Mouse (Mus musculus) spleen, adult 12 weeks (tissue): ENCODE data around the gene Akt2.

Source experiments
- DNase-seq: peaks from one replicate; pipeline ENCODE4 v3.0.0; 2022; ENCODE audit warnings: low spot score

Akt2 gene

GRCm38 (mm10) chr7:27658712-27659663 is 67.6 kb downstream of the Akt2 start:
- DNase-seq: no peak

GRCm38 (mm10) chr7:27662038-27662437 is 70.7 kb downstream of the Akt2 start:
- DNase-seq: no peak

DNA sequence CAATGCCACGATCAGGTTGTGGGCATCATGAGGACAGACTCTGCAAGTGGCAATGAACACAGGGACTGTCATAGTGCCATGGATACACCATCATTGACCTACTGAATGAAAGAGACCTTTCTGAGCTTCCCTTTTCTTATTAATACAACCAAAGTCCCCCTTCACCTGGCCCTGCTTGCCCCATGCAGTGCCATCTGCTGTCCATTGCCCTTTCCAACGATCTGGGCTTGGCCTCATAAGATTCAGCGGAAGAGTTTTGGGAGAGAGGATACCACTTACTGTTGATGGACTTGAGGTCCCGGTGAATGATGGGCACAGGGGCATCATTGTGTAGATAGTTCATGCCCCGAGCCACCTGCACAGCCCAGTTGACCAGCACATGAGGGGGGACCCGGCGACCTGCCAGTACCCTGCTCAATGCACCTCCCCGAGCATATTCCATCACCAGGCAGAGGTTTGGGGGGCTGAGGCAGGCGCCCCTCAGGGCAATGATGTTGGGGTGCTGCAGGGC is 81.8 kb downstream of the Akt2 start:
- no peak for DNase-seq

DNA sequence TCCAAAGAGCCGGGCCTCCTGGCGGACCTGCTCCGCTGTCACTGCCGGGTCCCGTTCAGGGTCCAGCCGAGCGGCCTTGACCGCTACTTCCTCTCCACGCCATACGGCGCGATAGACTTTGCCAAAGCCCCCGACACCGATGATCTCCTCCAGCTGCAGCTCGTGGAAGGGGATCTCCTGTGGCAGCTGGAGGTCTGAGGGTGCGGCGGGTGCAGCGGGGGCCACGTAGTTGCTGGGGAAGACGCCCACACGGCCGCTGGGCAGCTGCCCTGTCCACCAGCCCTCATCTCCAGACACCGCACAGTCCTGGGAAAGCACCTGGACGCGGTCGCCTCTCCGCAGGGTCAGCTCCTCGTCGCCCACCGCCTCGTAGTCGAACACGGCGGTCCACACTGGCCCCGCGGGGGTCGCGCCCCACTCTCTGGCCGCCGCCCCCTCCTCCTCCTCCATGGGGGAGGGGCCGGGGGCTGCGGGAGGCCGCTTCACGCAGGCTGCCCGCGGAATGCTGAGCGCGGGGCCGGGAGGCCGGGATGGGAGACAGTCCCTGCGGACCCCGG is 82.3 kb downstream of the Akt2 start:
- DNase-seq: no peak

- no peak for DNase-seq
Measured at GRCm38 (mm10) chr7:27674195-27674521, 82.8 kb downstream of the Akt2 start.

DNA sequence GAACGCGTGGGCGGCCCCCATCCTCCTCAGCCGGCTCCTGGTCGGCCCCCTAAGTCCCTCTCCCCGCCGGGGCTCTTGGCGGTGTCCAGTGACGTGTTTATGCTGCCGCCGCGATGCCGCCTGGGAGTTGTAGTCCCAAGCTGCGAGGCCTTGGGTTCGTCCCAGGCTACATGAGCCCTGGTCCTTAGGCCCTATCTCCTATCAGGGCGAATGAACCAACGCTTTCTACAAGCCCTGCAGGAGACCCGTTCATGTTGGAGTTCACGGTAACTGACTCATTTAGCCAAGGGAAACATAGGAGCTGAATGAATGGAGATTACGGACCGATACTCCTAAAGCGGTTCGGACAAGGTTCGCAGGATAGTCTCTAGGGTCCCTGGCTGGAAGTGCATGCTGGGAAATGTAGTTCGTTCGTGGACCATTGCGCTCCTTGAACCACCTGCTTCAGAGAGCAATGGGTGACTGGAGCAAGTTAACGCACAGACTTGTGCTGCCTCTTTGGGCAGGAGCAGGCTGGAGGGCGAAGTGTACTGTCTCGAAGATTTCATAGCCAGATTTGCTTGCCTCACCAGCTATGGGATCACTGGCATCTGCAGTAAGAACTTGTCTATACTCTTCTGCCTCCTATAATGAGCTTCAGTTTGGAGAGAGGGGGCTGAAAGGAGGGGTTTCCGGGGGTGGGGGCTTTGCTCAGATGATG is 83.3 kb downstream of the Akt2 start, which contains the start of gene Map3k10:
Gene Map3k10 (minus strand): TSS at position 77 of the 700 bp plus-strand sequence.
- DNase-seq: peak; percentile 85

GRCm38 (mm10) chr7:27675222-27675612 is 83.9 kb downstream of the Akt2 start:
- DNase-seq: no peak

- no peak for DNase-seq
Measured at GRCm38 (mm10) chr7:27683218-27683617, 91.9 kb downstream of the Akt2 start.

DNA sequence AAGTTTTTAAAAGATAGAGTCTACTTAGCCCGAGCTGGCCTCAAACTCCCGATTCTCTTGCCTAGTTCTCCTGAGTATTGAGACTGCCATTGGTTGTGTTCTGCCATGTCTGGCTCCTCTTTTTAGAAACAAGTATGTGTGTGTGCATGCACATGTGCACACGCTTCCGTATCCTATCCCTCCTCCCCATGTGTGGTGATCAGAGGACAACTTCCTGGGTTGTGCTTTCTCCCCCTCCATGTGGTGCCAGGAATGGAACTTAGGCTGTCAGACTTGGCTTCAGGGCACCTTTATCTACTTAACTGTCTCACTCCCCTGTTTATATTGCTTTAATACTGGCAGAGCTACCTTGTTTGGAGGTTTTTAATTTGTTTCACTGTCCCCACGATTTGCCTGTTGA is 93.9 kb downstream of the Akt2 start:
- no peak for DNase-seq

DNA sequence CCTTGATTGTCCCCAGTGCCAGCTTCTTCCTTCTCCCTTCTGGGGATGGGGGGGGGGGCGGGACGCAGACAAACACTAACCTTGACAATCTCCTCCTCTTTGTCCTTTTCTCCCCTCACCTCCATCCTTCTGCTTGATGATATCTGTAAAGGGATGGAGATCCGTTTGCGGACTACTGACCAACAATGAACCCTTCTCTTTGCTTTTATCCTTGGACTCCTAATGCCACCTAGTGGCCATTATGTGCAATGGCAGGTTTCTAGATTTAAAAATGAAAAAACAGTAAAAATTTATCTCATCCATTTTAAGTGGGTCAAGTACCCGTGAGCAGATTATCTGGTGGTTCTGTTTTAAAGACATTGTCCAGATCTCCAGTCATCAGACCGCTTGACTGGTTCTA is 94.3 kb downstream of the Akt2 start:
- no peak for DNase-seq

- DNase-seq: no peak
Measured at GRCm38 (mm10) chr7:27687043-27687442, 95.7 kb downstream of the Akt2 start.

- no peak for DNase-seq
Measured at GRCm38 (mm10) chr7:27687836-27688235, 96.5 kb downstream of the Akt2 start.

DNA sequence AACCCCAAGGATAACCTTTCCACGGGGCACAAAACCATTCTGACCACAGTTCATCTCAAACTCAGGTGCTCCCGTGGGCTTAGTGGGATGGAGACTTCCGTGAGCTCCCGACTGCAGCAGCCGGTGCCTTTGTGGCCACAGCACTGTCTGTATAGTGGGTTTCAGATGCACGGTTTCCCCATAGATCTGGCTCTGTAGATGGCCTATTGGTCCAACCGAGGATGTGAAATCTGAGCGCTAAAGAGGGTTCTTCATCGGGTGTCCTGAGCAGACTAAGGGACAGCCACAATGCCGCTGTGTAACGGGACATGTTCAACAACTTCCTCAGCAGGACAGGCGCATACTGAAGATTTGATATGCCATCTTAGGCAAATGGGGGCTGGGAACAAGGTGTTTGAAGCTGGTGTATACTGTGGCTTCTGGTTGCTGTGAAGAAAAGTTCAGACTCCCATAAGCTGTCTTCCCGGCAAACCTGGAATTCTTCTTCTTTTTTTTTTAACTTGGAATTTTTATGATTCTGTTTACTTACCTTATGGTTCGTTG is 97.0 kb downstream of the Akt2 start:
- no peak for DNase-seq

GRCm38 (mm10) chr7:27688815-27689612 is 97.7 kb downstream of the Akt2 start, which contains the start of gene Zfp607b:
Gene Zfp607b (plus strand): TSS chr7:27689340.
- DNase-seq: peak; percentile 85
